Mouse (Mus musculus) heart, postnatal 4 days (tissue): Measurements from ENCODE around the gene Arhgap22. TPM values are rescaled to one million over a fixed set of nuclear protein-coding genes. Genes with fewer than 3 reads are reported as not detected.

Experiments
- DNase-seq: peaks from one replicate; pipeline ENCODE4 v3.0.0; 2021
- total RNA-seq, 2 experiments: library from RNA; stranded (reverse); gene quantifications; 2 replicates each; pipeline ENCODE4 v1.2.3; 2021

The Arhgap22 gene
- total RNA-seq, 2 experiments from 2014 or later = 2.1 to 3.0 TPM

- DNase-seq = no peak
Measured at GRCm38 (mm10) chr14:33287920-33288319, 74.1 kb downstream of the Arhgap22 start.

DNA sequence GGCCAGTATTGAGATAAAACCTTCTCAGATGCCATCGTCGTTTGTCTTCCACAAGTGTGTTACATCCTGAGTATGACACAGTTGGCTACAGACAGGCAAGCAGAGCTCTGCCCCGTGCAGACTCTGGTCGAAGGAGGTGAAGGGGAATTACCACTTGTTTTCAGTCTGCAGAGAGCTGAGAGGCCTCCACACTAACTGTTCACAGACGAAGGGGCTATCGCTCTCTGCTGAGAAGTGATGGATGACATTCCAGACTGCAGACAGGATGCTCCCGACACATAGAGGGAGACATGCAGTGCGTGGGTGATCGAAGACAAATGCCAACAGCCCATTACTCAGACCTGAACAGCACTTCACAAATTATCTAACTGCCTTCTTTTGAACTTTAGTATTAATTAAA, 76.2 kb downstream of the Arhgap22 start:
- no peak for DNase-seq

GRCm38 (mm10) chr14:33294488-33294887, 80.7 kb downstream of the Arhgap22 start:
- DNase-seq = no peak

GRCm38 (mm10) chr14:33296698-33297341, 83.0 kb downstream of the Arhgap22 start:
- DNase-seq = no peak

GRCm38 (mm10) chr14:33300591-33300990, 86.8 kb downstream of the Arhgap22 start:
- no peak for DNase-seq

DNA sequence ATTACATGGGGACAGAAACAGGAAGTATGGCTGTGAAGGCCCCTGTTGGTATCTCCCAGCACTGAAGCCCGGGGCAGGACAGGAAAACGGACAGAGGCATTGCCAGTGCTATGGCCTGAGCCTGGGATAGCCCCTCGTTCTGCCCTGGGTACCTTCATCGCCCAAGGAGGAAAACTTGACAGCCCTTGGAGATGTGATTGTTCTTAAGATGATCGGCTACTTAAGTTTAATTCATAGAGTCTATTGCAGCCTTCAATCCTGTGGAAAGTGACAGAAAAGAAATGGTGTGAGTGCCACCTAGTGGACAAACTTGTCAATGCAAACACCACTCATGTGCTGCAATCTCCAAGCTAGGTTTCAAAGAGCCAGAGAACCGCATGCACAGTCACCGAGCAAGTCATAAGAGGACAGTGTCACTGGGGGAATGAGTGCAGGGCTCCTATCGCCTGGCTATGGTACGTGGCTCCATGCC, 89.6 kb downstream of the Arhgap22 start:
- DNase-seq = peak; percentile 85

DNA sequence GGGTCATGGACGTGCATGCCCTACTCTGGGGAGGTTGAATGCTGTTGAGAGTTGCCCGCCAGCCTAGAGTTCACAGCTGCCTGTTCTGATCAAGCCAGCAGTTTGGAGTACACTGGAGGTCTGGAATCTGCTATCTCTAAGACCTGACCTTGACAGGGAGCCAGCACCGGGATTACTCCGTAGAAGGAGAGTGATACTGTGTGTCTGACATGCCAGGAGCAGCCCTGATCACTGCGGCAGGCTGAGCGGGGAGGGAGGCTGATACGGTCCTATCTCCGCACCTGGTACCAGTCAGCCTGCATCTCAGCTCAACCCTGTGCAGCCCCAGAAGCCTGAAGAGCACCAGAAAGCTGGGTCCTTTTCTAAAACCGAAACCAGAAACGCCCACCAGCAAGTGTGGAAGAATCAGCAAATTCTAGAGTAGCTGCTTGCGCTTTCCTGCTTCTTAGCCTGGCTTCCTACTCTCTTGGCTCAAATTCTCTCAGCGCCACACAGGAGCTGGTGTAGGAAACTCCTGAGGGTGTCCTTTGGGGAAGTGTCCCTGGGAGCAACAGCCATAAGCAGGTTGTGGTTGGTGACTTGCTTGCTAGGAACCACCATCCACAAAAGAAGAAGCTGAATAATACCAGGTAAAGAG, 91.9 kb downstream of the Arhgap22 start:
- DNase-seq = peak; percentile 38

DNA sequence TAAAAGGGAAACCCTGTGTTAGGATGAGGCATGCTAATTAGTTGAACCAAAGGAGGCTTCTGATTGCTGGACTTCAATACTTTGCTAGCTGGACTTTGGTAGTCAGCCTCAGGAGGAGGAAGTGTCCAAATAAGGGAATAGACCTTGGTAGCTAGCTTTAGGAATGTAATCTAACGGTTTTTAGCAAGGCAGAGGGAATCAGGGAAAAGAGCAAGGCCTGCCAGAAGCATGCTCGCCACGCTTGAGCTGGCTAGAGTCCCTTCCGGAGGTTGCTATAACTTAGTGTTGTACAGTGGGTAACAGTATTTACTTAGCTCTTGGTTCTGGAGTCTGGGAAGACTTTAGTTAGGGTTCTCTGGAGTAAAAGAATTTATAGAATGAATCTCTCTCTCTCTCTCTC, 96.9 kb downstream of the Arhgap22 start:
- no peak for DNase-seq

DNA sequence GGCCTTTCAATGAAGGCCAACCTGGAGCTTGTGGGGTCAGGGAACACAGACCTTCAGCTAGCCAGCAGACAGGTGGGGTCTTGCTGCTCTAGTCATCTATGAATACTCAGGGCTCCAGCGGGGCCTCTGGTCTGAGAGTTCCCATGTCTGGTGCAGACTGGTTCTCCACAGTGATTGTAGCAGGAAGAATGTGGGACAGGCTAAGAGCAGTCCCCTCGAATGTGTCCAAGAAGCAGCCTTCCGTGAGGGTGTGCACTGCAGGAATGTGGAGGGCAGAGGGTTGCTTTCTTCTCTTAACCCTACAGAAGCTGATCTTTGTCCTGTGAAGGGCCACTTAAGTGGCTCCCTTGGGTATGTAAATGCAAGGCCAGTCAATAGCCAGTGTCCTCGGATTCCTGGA, 98.5 kb downstream of the Arhgap22 start:
- DNase-seq = no peak

DNA sequence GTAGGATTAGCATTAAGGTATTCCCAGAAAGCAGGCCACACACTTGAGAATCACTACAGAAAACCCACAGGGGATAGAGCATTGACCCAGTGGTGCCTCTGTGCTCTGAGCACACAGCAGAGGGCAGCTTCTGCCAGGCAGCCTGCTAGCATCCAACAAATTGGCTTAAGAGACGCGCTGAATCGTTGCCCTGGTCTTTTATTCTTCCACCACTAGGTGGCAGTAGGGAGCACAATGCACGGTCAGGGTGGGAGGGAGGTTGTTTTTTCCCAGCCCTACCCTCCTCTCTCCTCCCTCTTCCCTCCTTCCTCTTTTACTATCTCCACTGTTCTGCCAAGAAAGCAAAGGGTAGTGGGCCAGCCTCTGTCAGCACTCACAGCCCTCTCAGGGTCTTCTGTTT, 99.8 kb downstream of the Arhgap22 start:
- peak; percentile 77 for DNase-seq

- no peak for DNase-seq
Measured at GRCm38 (mm10) chr14:33314160-33314559, 100.3 kb downstream of the Arhgap22 start.

DNA sequence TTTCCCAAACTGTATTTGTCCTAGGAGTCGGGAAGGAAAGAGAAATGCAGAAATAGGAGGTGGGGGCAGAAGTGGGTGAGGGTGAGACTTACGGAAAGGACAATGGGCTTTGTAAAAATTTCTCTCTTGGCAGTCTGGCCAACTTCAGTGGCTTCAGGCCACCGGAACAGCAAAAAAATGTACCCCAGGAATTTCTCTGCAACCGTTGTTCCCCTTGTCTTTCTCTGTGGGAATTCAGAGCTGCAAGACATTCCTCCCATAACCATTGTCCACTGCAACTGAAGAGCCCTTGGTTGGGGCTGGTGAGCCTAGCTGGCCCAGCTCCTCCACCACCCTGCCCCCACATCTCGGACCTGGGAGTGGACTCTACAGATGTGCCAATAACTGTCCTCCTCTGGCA, 101.3 kb downstream of the Arhgap22 start:
- DNase-seq = no peak

DNA sequence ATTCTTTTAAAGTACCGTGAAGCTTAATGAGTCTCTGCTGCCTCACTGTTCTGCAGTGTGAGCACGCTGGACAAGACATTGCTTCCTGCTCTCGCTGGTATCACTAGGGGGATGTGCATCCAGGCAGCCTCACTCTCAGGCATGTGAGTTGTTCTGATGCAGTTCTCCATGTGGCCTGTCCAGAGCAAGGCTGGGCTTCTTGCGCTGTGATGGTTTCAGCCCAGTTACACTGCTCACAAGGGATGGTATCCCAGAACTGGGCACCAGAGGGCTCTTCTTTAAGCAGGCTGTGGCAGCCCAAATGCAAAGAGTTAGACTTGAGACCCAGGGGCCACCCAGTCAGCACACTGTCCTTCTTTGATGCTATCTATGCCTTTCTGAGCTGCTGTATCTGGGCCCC, 101.9 kb downstream of the Arhgap22 start:
- no peak for DNase-seq

DNA sequence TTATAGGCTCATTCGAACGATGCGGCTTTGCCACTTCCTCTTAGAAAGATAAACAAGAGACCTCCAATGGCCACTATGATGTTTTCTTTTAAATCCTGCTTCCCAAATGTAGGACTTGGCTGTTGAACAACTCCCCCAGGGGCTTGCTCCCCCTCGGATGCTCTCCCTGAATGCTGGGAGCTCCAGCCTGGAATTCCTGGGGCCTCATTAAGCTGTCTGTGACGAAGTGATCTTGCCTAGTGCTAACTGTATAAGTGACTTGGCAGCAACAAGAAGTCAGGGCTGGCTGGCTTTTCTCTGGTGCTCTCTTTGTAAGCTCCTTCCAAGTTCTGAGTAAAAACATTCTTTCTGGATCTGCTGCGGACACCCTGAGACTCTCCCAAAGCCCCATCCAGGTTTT, 104.1 kb downstream of the Arhgap22 start:
- no peak for DNase-seq

DNA sequence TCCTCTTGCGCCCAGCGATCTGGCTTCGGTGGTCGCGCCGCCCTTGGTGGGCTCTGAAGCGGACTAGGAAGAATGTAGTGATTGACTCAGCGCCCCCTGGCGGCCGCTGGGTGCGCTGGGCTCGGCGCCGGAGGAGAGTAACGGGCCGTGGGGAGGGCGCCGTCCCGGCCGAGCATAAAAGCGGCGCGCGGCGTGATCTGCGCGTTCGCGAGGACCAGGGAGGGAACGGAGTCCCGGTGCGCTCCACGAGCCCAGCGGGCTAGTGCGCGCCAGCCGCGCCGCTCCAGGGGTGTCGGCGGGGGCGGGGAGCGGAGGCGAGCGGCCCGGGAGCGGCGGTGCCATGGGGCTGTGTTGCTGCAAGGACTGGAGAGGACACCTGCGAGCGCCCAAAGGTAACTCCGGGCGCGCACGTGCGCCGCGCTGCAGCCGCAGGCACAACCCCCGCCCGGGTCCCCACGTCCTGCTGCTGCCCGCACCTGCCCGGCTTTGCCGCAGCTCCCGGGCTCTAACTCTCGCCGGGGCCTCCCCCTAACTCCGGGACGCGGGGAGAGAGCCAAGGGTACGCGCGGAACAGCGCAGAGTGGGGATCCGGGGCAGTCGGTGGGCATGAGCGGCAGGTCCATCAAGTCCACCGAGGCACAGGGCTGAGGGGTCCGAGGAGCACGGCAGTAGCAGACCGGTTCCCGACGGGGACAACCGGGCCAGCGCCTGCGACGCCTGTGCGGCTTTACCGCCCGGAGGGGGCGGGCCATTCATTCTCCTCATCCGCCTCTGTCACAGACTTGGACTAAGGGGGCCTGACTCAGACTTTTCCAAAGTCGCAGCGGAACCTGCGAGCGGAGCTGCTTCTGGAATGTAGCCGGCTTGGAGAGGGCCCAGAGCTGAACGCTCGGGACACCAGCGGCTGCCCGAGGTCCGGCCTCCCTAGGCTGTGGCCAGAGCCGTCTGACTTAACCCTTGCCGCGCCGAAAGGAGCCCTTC, 106.0 kb downstream of the Arhgap22 start:
- DNase-seq = peak; percentile 87

- DNase-seq = no peak
Measured at GRCm38 (mm10) chr14:33320856-33321255, 107.0 kb downstream of the Arhgap22 start.

- DNase-seq = peak; percentile 87
Measured at GRCm38 (mm10) chr14:33322661-33323088, 108.8 kb downstream of the Arhgap22 start.

DNA sequence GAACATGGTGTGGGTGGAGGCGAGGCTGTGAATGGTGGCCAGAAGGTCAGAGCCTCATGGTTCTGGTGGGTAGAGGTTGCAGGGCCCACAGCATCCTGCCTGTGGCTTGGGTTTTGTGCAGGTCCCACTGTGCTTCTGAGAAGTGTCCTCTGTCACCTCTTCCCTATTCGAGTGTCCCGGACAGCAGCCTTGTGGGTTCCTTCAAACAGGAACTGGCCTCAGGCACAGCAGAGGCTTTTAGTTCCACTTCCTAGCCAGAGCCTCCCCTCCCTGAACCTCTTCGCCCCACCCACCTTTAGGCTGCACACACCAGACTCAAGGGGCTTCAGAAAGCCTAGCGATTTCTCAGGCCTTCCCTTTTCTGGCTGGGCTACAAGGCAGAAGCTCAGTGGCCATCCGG, 110.7 kb downstream of the Arhgap22 start:
- no peak for DNase-seq

- DNase-seq = no peak
Measured at GRCm38 (mm10) chr14:33328369-33328768, 114.5 kb downstream of the Arhgap22 start.

DNA sequence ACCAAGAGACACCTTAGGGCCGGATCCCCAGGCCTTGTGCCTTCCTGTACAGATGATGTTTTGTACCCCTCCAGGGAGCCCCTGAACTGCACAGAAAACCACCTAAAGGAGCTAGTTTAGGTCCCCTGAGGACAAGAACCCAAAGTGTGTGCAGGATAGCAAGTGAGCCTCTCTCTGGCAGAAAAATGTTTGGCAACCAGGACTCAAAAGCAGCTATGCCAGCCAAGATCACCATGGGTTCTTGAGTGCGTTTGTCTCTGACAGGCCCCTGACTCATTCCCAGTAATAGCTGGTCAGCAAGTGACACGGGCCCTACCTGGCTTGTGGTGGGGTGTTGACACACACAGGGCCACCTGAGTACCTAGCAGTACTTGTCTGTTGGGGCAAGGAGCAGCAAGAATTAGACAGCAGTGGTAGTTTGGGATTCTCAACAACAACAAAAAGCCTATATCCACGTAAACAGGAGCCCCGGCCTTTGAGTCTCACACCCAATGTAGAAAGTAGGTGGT, 115.5 kb downstream of the Arhgap22 start:
- DNase-seq = no peak

- no peak for DNase-seq
Measured at GRCm38 (mm10) chr14:33330986-33331385, 117.2 kb downstream of the Arhgap22 start.

DNA sequence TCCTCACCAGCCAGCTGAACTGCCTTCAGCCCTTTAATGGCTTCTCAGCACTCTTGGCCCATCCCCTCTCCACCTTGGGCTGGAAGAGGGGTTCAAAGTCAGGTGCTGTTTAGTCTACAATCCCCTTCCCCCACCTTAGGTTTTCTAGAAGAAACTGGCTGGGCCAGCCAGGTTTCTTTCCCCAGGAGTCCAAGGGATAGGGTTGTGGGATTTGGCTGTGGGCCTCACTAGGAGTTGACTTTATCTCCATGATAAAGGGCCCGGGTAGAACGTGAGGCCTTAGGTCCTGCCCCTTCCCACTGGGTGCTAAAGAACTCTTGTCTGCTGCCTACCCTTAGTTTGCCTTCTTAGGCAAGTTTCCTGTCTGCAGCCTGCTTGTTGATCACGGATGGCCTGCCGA, 117.8 kb downstream of the Arhgap22 start:
- DNase-seq = no peak

- DNase-seq = no peak
Measured at GRCm38 (mm10) chr14:33333833-33334232, 120.0 kb downstream of the Arhgap22 start.
